Mouse (Mus musculus): Measurements from ENCODE around the gene Slc25a1. TPM values are rescaled to one million over a fixed set of nuclear protein-coding genes. Genes with fewer than 3 reads are reported as not detected.
A peak's percentile ranks its signal among the peaks of the same experiment; 100 is the strongest.

The Slc25a1 gene
- polyA plus RNA-seq, 1 experiment from 2014 or later = 156 TPM

GRCm38 (mm10) chr16:17914307-17915249 lies 13.4 kb downstream of the Slc25a1 start, which contains the start of gene Gsc2:
Gsc2 (minus strand) TSS chr16:17915059.
- WGBS = under 1% methylated on average over 103 of the region's 106 CpGs
- Histone ChIP-seq H3K9me3 (no peaks in the 10 kb centered on the region), H3K36me3 (no peaks in the 10 kb centered on the region), H3K4me1 (peaks cover 19% of the 10 kb centered on the region), H3K9ac (peak within 1 kb of the TSS; percentile 42), H3K27ac (no peak within 1 kb of the TSS), H3K4me3 (peak within 1 kb of the TSS; percentile 35), H3K4me2 (replicated peaks) (peak within 1 kb of the TSS; percentile 62), H3K27me3 (replicated peaks) (peaks cover 65% of the 10 kb centered on the region)
- no peak for ATAC-seq (ENCODE audit: low FRiP score, low read depth)

GRCm38 (mm10) chr16:17911052-17911595 lies 16.9 kb downstream of the Slc25a1 start, which contains the start of gene Ess2:
Ess2 (minus strand) TSS chr16:17911348.
- WGBS = under 1% methylated on average over 35 of the region's 35 CpGs
- Histone ChIP-seq H3K27me3 (replicated peaks) (peaks cover 44% of the 10 kb centered on the region), H3K27ac (no peak within 1 kb of the TSS), H3K4me3 (peak within 1 kb of the TSS; percentile 78), H3K36me3 (peaks cover 33% of the 10 kb centered on the region), H3K4me2 (replicated peaks) (peak within 1 kb of the TSS; percentile 87), H3K4me1 (peaks cover 19% of the 10 kb centered on the region), H3K9ac (peak within 1 kb of the TSS; percentile 72), H3K9me3 (no peaks in the 10 kb centered on the region)
- ATAC-seq (ENCODE audit: low FRiP score, low read depth) = peak; percentile 92

GRCm38 (mm10) chr16:17898462-17898861 lies 29.6 kb downstream of the Slc25a1 start, which contains the start of the genes Dgcr2 and Tssk2:
Dgcr2 (minus strand) TSS chr16:17898562.
Tssk2 (plus strand) TSS chr16:17898637.
- no peak within 1 kb of the TSS for H3K4me2 ChIP-seq (replicated peaks)
- no peaks in the 10 kb centered on the region for H3K4me1 ChIP-seq
- no peaks in the 10 kb centered on the region for H3K9me3 ChIP-seq
- no peak within 1 kb of the TSS for H3K27ac ChIP-seq
- peaks cover 54% of the 10 kb centered on the region for H3K36me3 ChIP-seq
- no peak within 1 kb of the TSS for H3K4me3 ChIP-seq
- 90% methylated on average over 14 of the region's 14 CpGs for WGBS
- H3K27me3 ChIP-seq (replicated peaks) = no peaks in the 10 kb centered on the region
- no peak for ATAC-seq (ENCODE audit: low FRiP score, low read depth)
- no peak within 1 kb of the TSS for H3K9ac ChIP-seq

GRCm38 (mm10) chr16:17896091-17896490 lies 31.9 kb downstream of the Slc25a1 start:
- no peak overlapping the region for H3K4me3 ChIP-seq
- peaks cover 5% of the 10 kb centered on the region; the same call in 1 of the 2 replicates for H3K4me1 ChIP-seq
- no peak overlapping the region for H3K4me2 ChIP-seq (replicated peaks)
- no peak overlapping the region for H3K27ac ChIP-seq
- H3K27me3 ChIP-seq (replicated peaks) = no peaks in the 10 kb centered on the region
- H3K36me3 ChIP-seq = peaks cover 30% of the 10 kb centered on the region
- ATAC-seq (ENCODE audit: low FRiP score, low read depth) = no peak
- no peak overlapping the region for H3K9ac ChIP-seq
- H3K9me3 ChIP-seq = no peaks in the 10 kb centered on the region

GRCm38 (mm10) chr16:17893923-17894322 lies 34.1 kb downstream of the Slc25a1 start, which contains the start of gene Tssk1:
Tssk1 (plus strand) TSS chr16:17894223.
- H3K4me1 ChIP-seq = peaks cover 20% of the 10 kb centered on the region
- no peak within 1 kb of the TSS for H3K4me3 ChIP-seq
- H3K9me3 ChIP-seq = no peaks in the 10 kb centered on the region
- WGBS = 91% methylated on average over 2 of the region's 2 CpGs
- H3K9ac ChIP-seq = no peak within 1 kb of the TSS
- H3K36me3 ChIP-seq = peaks cover 9% of the 10 kb centered on the region; the same call in 1 of the 2 replicates
- H3K27me3 ChIP-seq (replicated peaks) = no peaks in the 10 kb centered on the region
- H3K4me2 ChIP-seq (replicated peaks) = no peak within 1 kb of the TSS
- no peak within 1 kb of the TSS for H3K27ac ChIP-seq
- ATAC-seq (ENCODE audit: low FRiP score, low read depth) = no peak

- no peak overlapping the region for H3K4me2 ChIP-seq (replicated peaks)
- H3K36me3 ChIP-seq = no peaks in the 10 kb centered on the region
These were observed 35.4 kb downstream of the Slc25a1 start for GRCm38 (mm10) chr16:17892606-17893005.

GRCm38 (mm10) chr16:17891567-17891959 lies 36.5 kb downstream of the Slc25a1 start, which contains the start of gene Gm20518:
Gm20518 (minus strand) TSS chr16:17891671.
- Histone ChIP-seq H3K4me3 (peak within 1 kb of the TSS; percentile 92), H3K4me2 (replicated peaks) (peak within 1 kb of the TSS; percentile 84), H3K36me3 (no peaks in the 10 kb centered on the region), H3K27me3 (replicated peaks) (no peaks in the 10 kb centered on the region), H3K4me1 (peaks cover 24% of the 10 kb centered on the region), H3K9ac (peak within 1 kb of the TSS; percentile 98), H3K27ac (peak within 1 kb of the TSS; percentile 95), H3K9me3 (no peaks in the 10 kb centered on the region)
- ATAC-seq (ENCODE audit: low FRiP score, low read depth) = peak; percentile 98
- WGBS = 1% methylated on average over 38 of the region's 38 CpGs

More at GRCm38 (mm10) chr16:17892606-17893005, 35.4 kb downstream of the Slc25a1 start:
- Histone ChIP-seq H3K9ac (no peak overlapping the region), H3K4me3 (no peak overlapping the region), H3K27ac (no peak overlapping the region), H3K4me1 (peaks cover 20% of the 10 kb centered on the region), H3K9me3 (no peaks in the 10 kb centered on the region), H3K27me3 (replicated peaks) (no peaks in the 10 kb centered on the region)
- ATAC-seq (ENCODE audit: low FRiP score, low read depth) = no peak
- 83% methylated on average over 3 of the region's 3 CpGs for WGBS

GRCm38 (mm10) chr16:17890917-17891566 lies 37.0 kb downstream of the Slc25a1 start:
- peaks cover 25% of the 10 kb centered on the region for H3K4me1 ChIP-seq
- WGBS = under 1% methylated on average over 44 of the region's 44 CpGs
- peak; percentile 80 for ATAC-seq (ENCODE audit: low FRiP score, low read depth)
- peak overlapping the region; percentile 84 for H3K4me2 ChIP-seq (replicated peaks)
- H3K36me3 ChIP-seq = no peaks in the 10 kb centered on the region
- H3K4me3 ChIP-seq = peak overlapping the region; percentile 92
- H3K27me3 ChIP-seq (replicated peaks) = no peaks in the 10 kb centered on the region
- H3K9me3 ChIP-seq = no peaks in the 10 kb centered on the region
- H3K27ac ChIP-seq = peak overlapping the region; percentile 95
- H3K9ac ChIP-seq = peak overlapping the region; percentile 98

GRCm38 (mm10) chr16:17890342-17890727 lies 37.7 kb downstream of the Slc25a1 start:
- Histone ChIP-seq H3K4me2 (replicated peaks) (peak overlapping the region; percentile 84), H3K9me3 (no peaks in the 10 kb centered on the region), H3K4me3 (peak overlapping the region; percentile 92), H3K27ac (no peak overlapping the region), H3K36me3 (0 out of 2 replicates have a peak, but pooled peaks cover under 1% of the 10 kb centered on the region), H3K27me3 (replicated peaks) (no peaks in the 10 kb centered on the region), H3K9ac (peak overlapping the region; percentile 98), H3K4me1 (peaks cover 32% of the 10 kb centered on the region)
- WGBS = 54% methylated on average over 2 of the region's 2 CpGs
- ATAC-seq (ENCODE audit: low FRiP score, low read depth) = no peak

GRCm38 (mm10) chr16:17889689-17890341 lies 38.2 kb downstream of the Slc25a1 start:
- H3K4me3 ChIP-seq = peak overlapping the region; percentile 92
- peaks cover 4% of the 10 kb centered on the region; the same call in 1 of the 2 replicates for H3K36me3 ChIP-seq
- peaks cover 35% of the 10 kb centered on the region for H3K4me1 ChIP-seq
- H3K27ac ChIP-seq = no peak overlapping the region
- H3K9me3 ChIP-seq = no peaks in the 10 kb centered on the region
- WGBS = 86% methylated on average over 6 of the region's 6 CpGs
- no peak for ATAC-seq (ENCODE audit: low FRiP score, low read depth)
- peak overlapping the region; percentile 98; the same call in 1 of the 2 replicates for H3K9ac ChIP-seq
- H3K4me2 ChIP-seq (replicated peaks) = peak overlapping the region; percentile 84
- H3K27me3 ChIP-seq (replicated peaks) = no peaks in the 10 kb centered on the region

- 0 out of 2 replicates have a peak, but pooled peaks cover 16% of the 10 kb centered on the region for H3K4me1 ChIP-seq
- ATAC-seq (ENCODE audit: low FRiP score, low read depth) = no peak
- no peaks in the 10 kb centered on the region for H3K27me3 ChIP-seq (replicated peaks)
- no peaks in the 10 kb centered on the region for H3K9me3 ChIP-seq
- no peak overlapping the region for H3K4me3 ChIP-seq
- no peak overlapping the region for H3K4me2 ChIP-seq (replicated peaks)
- H3K9ac ChIP-seq = no peak overlapping the region
- H3K27ac ChIP-seq = no peak overlapping the region
- WGBS = 90% methylated on average over 6 of the region's 6 CpGs
- H3K36me3 ChIP-seq = peaks cover 4% of the 10 kb centered on the region; the same call in 1 of the 2 replicates
These were observed 43.9 kb downstream of the Slc25a1 start for GRCm38 (mm10) chr16:17884116-17884515.

All from neural tube, embryonic 12.5 days (tissue).